Comparison of ENCODE assay signal across 22 mouse cellular contexts in genomic region chr14:81858617-81859016, GRCm38 (mm10).
DNase-seq lines count a peak whose midpoint lies in the region; ATAC-seq and TF ChIP-seq lines count a peak whose summit lies in the region.
"Had no signal": no experiment of that assay in that cellular context is flagged by ENCODE, and none has a peak within 500 bp of the region (broad histone marks: within the 10 kb centered on the region; RNA-seq: fewer than 3 reads in every experiment).

No protein-coding gene starts in this region.

- H3K4me1 ChIP-seq in kidney, embryonic 15.5 days = no peaks in the 10 kb centered on the region
- H3K4me1 ChIP-seq in kidney, adult 2 months (ENCODE audit: control insufficient read depth, insufficient read depth, low read length) = no peaks in the 10 kb centered on the region
- H3K4me1 ChIP-seq: heart, embryonic 13.5 days; limb, embryonic 10.5 days; liver, embryonic 12.5 days; neural tube, embryonic 12.5 days had no signal

- no peak overlapping the region for H3K4me3 ChIP-seq in kidney, embryonic 15.5 days (replicated peaks)
- H3K4me3 ChIP-seq in kidney, adult 2 months (ENCODE audit: insufficient read depth, low read depth, low read length) = no peak overlapping the region
- H3K4me3 ChIP-seq: gastrocnemius, adult 2 months; heart, embryonic 13.5 days; left cerebral cortex, adult 2 months; limb, embryonic 10.5 days; liver, embryonic 12.5 days; neural tube, embryonic 12.5 days had no signal

- ATAC-seq in kidney, embryonic 15.5 days (replicated peaks; ENCODE audit: low FRiP score) = peak; percentile 52; the same call in 1 of the 2 replicates
- ATAC-seq: liver, embryonic 12.5 days had no signal

- no peak for DNase-seq in kidney, adult 2 months
- DNase-seq in embryo, embryonic 11 days = peak; percentile 14
- peak; percentile 7 for DNase-seq in forelimb bud, embryonic 11.5 days (ENCODE audit: low read depth, low spot score)
- DNase-seq in retina, postnatal 1 day = peak; percentile 6
- DNase-seq in kidney, adult 11 months = no peak
- DNase-seq in left cerebral cortex, adult 9 months (ENCODE audit: low spot score in 2 of 2) = no peak
- DNase-seq: adrenal gland, adult 2 months; cerebellum, adult 8-10 months; gastrocnemius, adult 2 months; kidney, adult 8-10 months; kidney, postnatal 4 days; layer of hippocampus, adult 9-11 months; lung, adult 2 months; lung, postnatal 36 days; thymus, postnatal 4 days had no signal

- H3K36me3 ChIP-seq in kidney, embryonic 15.5 days = no peaks in the 10 kb centered on the region
- no peaks in the 10 kb centered on the region for H3K36me3 ChIP-seq in kidney, adult 2 months (ENCODE audit: control insufficient read depth, insufficient read depth, low read length)
- H3K36me3 ChIP-seq: heart, embryonic 13.5 days; limb, embryonic 10.5 days; liver, embryonic 12.5 days; neural tube, embryonic 12.5 days had no signal

- TF ChIP-seq POLR2A in kidney, adult 2 months (IDR thresholded peaks at IDR 0.05; ENCODE audit: low read depth, low read length) = no peak

- TF ChIP-seq CTCF in kidney, adult 2 months (conservative IDR thresholded peaks at IDR 0.05; ENCODE audit: insufficient read depth, insufficient read length, low read depth, low read length) = no peak

- H3K4me2 ChIP-seq in kidney, embryonic 15.5 days = no peak overlapping the region
- H3K4me2 ChIP-seq: heart, embryonic 13.5 days; hindbrain, embryonic 14.5 days; liver, embryonic 12.5 days; neural tube, embryonic 12.5 days had no signal

- no peak overlapping the region for H3K27ac ChIP-seq in kidney, embryonic 15.5 days
- no peak overlapping the region for H3K27ac ChIP-seq in kidney, adult 2 months (ENCODE audit: insufficient read depth, low read depth, low read length)
- H3K27ac ChIP-seq: gastrocnemius, adult 2 months; heart, embryonic 13.5 days; hindbrain, embryonic 14.5 days; left cerebral cortex, adult 2 months; limb, embryonic 10.5 days; liver, embryonic 12.5 days; neural tube, embryonic 12.5 days had no signal

- H3K27me3 ChIP-seq in kidney, embryonic 15.5 days = no peaks in the 10 kb centered on the region
- no peaks in the 10 kb centered on the region for H3K27me3 ChIP-seq in kidney, adult 2 months (replicated peaks; ENCODE audit: control insufficient read depth, insufficient read depth, low read length)
- H3K27me3 ChIP-seq: heart, embryonic 13.5 days; liver, embryonic 12.5 days; neural tube, embryonic 12.5 days had no signal

- no peak overlapping the region for H3K9ac ChIP-seq in kidney, embryonic 15.5 days
- H3K9ac ChIP-seq: heart, embryonic 13.5 days; hindbrain, embryonic 14.5 days; liver, embryonic 12.5 days; neural tube, embryonic 12.5 days had no signal

- H3K9me3 ChIP-seq in kidney, embryonic 15.5 days (replicated peaks) = no peaks in the 10 kb centered on the region
- H3K9me3 ChIP-seq: heart, embryonic 13.5 days; limb, embryonic 10.5 days; liver, embryonic 12.5 days; neural tube, embryonic 12.5 days had no signal

- WGBS in kidney, embryonic 15.5 days = 27% methylated on average over 2 of the region's 2 CpGs
- 27% methylated on average over 2 of the region's 2 CpGs for WGBS in kidney, adult 2 months

Comparison
In these comparisons a context has a peak if more than half of its experiments do, and no peak if none do; other contexts are left out.
1. DNase-seq: peak in embryo, embryonic 11 days (single experiment), forelimb bud, embryonic 11.5 days (single experiment) and retina, postnatal 1 day (single experiment); none in kidney, adult 2 months (single experiment), kidney, adult 11 months (single experiment) and left cerebral cortex, adult 9 months (0 of 2).